Mouse (Mus musculus) CH12F3 (cell line): Measurements from ENCODE around the gene Ttyh1.
"Not testable (repeated sequence)": the region's sequence is repeated elsewhere in the genome, so short reads cannot be mapped to it uniquely, and the experiment has no call there.

Source experiments
- in situ Hi-C: fragments of 300-500 bp; cut with MboI; formaldehyde crosslinking; loops from 2 replicates; pipeline ENCODE4 v1.14.3; 2020; ENCODE audit warnings: low sequenced_read_pairs

The Ttyh1 gene

GRCm38 (mm10) chr7:4141648-4142325, 22.6 kb downstream of the Ttyh1 start:
- in situ Hi-C loops: no loop called here

GRCm38 (mm10) chr7:4142796-4143445, 23.7 kb downstream of the Ttyh1 start:
- in situ Hi-C loops: no loop called here

- in situ Hi-C loops: no loop called here
These were observed 24.3 kb downstream of the Ttyh1 start for GRCm38 (mm10) chr7:4143506-4143905.

GRCm38 (mm10) chr7:4144046-4144445, 24.8 kb downstream of the Ttyh1 start:
- in situ Hi-C loops: no loop called here

- in situ Hi-C loops: no loop called here
These were observed 25.8 kb downstream of the Ttyh1 start for GRCm38 (mm10) chr7:4144766-4145551.

- in situ Hi-C loops: no loop called here
These were observed 26.5 kb downstream of the Ttyh1 start for GRCm38 (mm10) chr7:4145552-4146190.

GRCm38 (mm10) chr7:4146241-4147180, 27.3 kb downstream of the Ttyh1 start:
- in situ Hi-C loops: no loop called here

GRCm38 (mm10) chr7:4147371-4147770, 28.2 kb downstream of the Ttyh1 start:
- in situ Hi-C loops: no loop called here

- in situ Hi-C loops: no loop called here
These were observed 28.6 kb downstream of the Ttyh1 start for GRCm38 (mm10) chr7:4147836-4148235.

GRCm38 (mm10) chr7:4148341-4149208, 29.4 kb downstream of the Ttyh1 start:
- in situ Hi-C loops: no loop called here

GRCm38 (mm10) chr7:4149209-4150054, 30.2 kb downstream of the Ttyh1 start:
- in situ Hi-C loops: no loop called here

- in situ Hi-C loops: no loop called here
These were observed 30.9 kb downstream of the Ttyh1 start, which contains the start of gene Leng9 for GRCm38 (mm10) chr7:4150059-4150541. TSS of gene Leng9 (minus strand) at chr7:4150374.

GRCm38 (mm10) chr7:4150811-4151221, 31.6 kb downstream of the Ttyh1 start:
- in situ Hi-C loops: no loop called here

- in situ Hi-C loops: no loop called here
These were observed 32.0 kb downstream of the Ttyh1 start for GRCm38 (mm10) chr7:4151241-4151640.

- in situ Hi-C loops: no loop called here
These were observed 35.1 kb downstream of the Ttyh1 start for GRCm38 (mm10) chr7:4154356-4154755.

GRCm38 (mm10) chr7:4154976-4155375, 35.8 kb downstream of the Ttyh1 start:
- in situ Hi-C loops: no loop called here

- in situ Hi-C loops: not testable (repeated sequence)
These were observed 42.4 kb downstream of the Ttyh1 start for GRCm38 (mm10) chr7:4161596-4161995.

GRCm38 (mm10) chr7:4163571-4164072, 44.4 kb downstream of the Ttyh1 start:
- in situ Hi-C loops: no loop called here
